Mouse (Mus musculus): Measurements from ENCODE around the gene Wdr48.

DNA sequence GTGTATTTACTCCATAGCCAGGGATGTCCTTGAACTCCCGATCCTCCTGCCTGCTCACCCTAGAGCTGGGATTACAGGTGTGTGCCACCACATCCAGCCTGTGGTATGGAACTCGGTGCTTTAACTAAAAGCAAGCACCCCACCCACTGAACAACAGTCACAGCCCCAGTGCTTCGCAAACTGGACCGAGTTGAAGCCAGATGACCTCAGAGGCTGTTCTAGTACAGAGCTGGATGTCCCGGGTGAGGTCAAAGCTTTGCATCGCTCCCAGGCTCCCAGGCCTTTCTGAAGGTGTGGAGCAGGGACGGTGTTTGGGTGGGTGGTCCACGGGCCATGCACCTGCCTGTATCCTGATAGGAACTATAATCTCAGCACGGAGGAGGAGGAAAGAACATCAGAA, 56.7 kb downstream of the Wdr48 start:
- TF ChIP-seq CTCF (IDR thresholded peaks at IDR 0.05; ENCODE audit: extremely low read depth, insufficient read depth, insufficient read length, insufficient replicate concordance) (no peak), POLR2A (IDR thresholded peaks at IDR 0.05; ENCODE audit: low read depth, low read length) (no peak)
